Mouse (Mus musculus) midbrain, postnatal 0 days (tissue): ENCODE data around the gene Lrrc38. TPM values are rescaled to one million over a fixed set of nuclear protein-coding genes. Genes with fewer than 3 reads are reported as not detected.

Experiments used
- ATAC-seq: fragments of 200-750 bp; cut with Nextera tagmentation; 2 replicates; pipeline ENCODE4 v1.8.0; 2017; ENCODE audit warnings: moderate number of reproducible peaks, mild to moderate bottlenecking, moderate TSS enrichment, moderate library complexity; ENCODE audit not compliant: low FRiP score
- DNase-seq: peaks from one replicate; pipeline ENCODE4 v3.0.0-alpha.2; 2015; ENCODE audit warnings: low spot score
- H3K27ac ChIP-seq: fragments of 300-500 bp; sonication (generic); 2 replicates; pipeline ENCODE4 v1.5.1; 2014; ENCODE audit warnings: low read depth, mild to moderate bottlenecking, low read length, mixed read lengths
- H3K27me3 ChIP-seq: fragments of 300-500 bp; sonication (generic); 2 replicates; pipeline ENCODE4 v1.6.1; 2014; ENCODE audit warnings: low read length, control low read depth, mixed read lengths; ENCODE audit not compliant: insufficient read depth
- H3K36me3 ChIP-seq: fragments of 300-500 bp; sonication (generic); 2 replicates; pipeline ENCODE4 v1.6.1; 2014; ENCODE audit warnings: low read length, control low read depth, mixed read lengths; ENCODE audit not compliant: insufficient read depth
- H3K4me1 ChIP-seq: fragments of 300-500 bp; sonication (generic); 2 replicates; pipeline ENCODE4 v1.6.1; 2014; ENCODE audit warnings: mild to moderate bottlenecking, control low read depth, antibody characterized with exemption, low read length, mixed read lengths; ENCODE audit not compliant: insufficient read depth
- H3K4me2 ChIP-seq: fragments of 300-500 bp; sonication (generic); 2 replicates; pipeline ENCODE4 v1.6.1; 2014; ENCODE audit warnings: low read depth, mild to moderate bottlenecking, low read length, mixed read lengths; ENCODE audit not compliant: poor library complexity, severe bottlenecking
- H3K4me3 ChIP-seq: fragments of 300-500 bp; sonication (generic); 2 replicates; pipeline ENCODE4 v1.5.1; 2014; ENCODE audit warnings: low read depth, mild to moderate bottlenecking, low read length, moderate library complexity
- H3K9ac ChIP-seq: fragments of 300-500 bp; sonication (generic); replicated peaks from 2 replicates; pipeline ENCODE4 v1.6.1; 2014; ENCODE audit warnings: mild to moderate bottlenecking, low read length, moderate library complexity, mixed read lengths; ENCODE audit not compliant: poor library complexity, severe bottlenecking
- H3K9me3 ChIP-seq: fragments of 300-500 bp; sonication (generic); 2 replicates; pipeline ENCODE4 v1.6.1; 2016; ENCODE audit warnings: low read length, control low read depth
- CTCF ChIP-seq: IDR thresholded peaks from 2 replicates; pipeline ENCODE4 v1.5.1; 2016; ENCODE audit warnings: antibody characterized with exemption, mild to moderate bottlenecking
- WGBS: fragments of 180-500 bp; shearing (Covaris S2); extraction: QIAGEN DNeasy Blood & Tissue Kit; methylation state at CpG from one replicate; pipeline ENCODE4 v1.1.7; 2014; 5-methylcytosine and 5-hydroxymethylcytosine counted together
- polyA plus RNA-seq: library from polyadenylated mRNA; unstranded; fragments of >200 nt; fragmentation: Nextera tagmentation; extraction: Ambion mirVana; gene quantifications from 2 replicates; pipeline ENCODE4 v1.2.1, GENCODE M21; 2015
- total RNA-seq: library from RNA; depleted of rRNA; stranded (reverse); fragments of >200 nt; gene quantifications from 2 replicates; pipeline ENCODE4 v1.2.3, GENCODE M21; 2014

Gene Lrrc38
- total and polyA plus RNA-seq, 2 experiments from 2014 or later = 0.33 to 0.67 TPM

DNA sequence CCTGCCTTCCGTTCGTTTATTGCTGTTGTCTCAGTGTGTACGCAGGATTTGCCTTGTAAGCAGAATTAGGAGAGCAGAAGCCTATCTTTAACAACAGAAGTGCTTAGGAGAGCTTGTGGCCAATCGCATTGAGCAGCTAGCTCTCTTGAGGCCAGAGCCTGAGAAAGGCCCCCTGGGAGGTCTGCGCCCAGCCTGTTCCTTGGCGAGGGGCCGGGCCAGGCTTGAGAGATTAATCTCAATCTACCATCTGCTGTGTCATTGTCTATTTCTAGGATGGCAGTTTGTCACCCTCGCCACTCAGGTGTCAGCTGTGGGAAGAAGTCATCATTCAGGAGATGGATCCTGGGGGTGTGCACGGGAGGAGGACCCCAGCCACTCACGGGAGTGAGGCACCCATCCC lies 12.0 kb downstream of the Lrrc38 start:
- Histone ChIP-seq H3K27me3 (no peaks in the 10 kb centered on the region), H3K27ac (no peak overlapping the region), H3K4me3 (no peak overlapping the region), H3K36me3 (no peaks in the 10 kb centered on the region), H3K4me1 (0 out of 2 replicates have a peak, but pooled peaks cover 1% of the 10 kb centered on the region), H3K9me3 (no peaks in the 10 kb centered on the region), H3K4me2 (no peak overlapping the region), H3K9ac (no peak overlapping the region)
- WGBS = 59% methylated on average over 10 of the region's 10 CpGs
- ATAC-seq (no peak), DNase-seq (no peak)
- no peak for TF ChIP-seq CTCF

DNA sequence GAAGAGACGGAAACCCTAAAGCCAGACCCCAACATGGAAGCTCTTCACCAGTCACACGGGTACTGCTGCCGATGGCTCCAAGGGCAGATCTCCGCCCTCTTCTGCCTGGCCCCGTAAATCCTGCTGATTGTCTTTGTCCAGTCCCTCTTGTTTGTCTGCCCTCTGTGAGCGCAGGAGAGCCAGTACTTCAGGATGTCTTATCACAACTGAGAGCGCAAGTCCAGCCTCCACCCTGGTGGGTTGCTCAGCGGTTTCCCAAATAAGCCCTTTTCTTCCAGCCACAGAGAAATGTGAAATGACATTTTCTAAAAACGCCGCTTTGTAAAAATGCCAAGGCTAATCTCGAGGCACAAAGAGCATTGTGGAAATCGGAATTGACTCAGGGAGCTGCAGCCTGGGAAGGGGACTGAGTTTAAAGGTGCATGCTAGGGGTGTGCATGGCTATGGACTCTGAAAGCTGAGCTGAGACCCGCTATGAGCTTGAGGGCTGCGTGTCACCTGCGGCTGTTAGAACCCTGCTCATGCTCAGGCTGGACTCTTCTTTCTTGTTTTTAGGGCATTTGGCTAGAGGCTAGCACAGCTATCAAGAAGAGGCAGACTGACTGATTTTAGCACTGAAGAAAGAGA lies 17.0 kb downstream of the Lrrc38 start:
- 0 out of 2 replicates have a peak, but pooled peaks cover 4% of the 10 kb centered on the region for H3K4me1 ChIP-seq
- ATAC-seq = no peak
- no peak overlapping the region for H3K27ac ChIP-seq
- no peak for DNase-seq
- TF ChIP-seq CTCF = no peak
- 16% methylated on average over 15 of the region's 15 CpGs for WGBS
- H3K4me2 ChIP-seq = 0 out of 2 replicates have a peak overlapping the region, but pooled peaks have one; percentile 1
- H3K4me3 ChIP-seq = no peak overlapping the region
- no peaks in the 10 kb centered on the region for H3K27me3 ChIP-seq
- no peak overlapping the region for H3K9ac ChIP-seq
- H3K36me3 ChIP-seq = no peaks in the 10 kb centered on the region
- no peaks in the 10 kb centered on the region for H3K9me3 ChIP-seq

DNA sequence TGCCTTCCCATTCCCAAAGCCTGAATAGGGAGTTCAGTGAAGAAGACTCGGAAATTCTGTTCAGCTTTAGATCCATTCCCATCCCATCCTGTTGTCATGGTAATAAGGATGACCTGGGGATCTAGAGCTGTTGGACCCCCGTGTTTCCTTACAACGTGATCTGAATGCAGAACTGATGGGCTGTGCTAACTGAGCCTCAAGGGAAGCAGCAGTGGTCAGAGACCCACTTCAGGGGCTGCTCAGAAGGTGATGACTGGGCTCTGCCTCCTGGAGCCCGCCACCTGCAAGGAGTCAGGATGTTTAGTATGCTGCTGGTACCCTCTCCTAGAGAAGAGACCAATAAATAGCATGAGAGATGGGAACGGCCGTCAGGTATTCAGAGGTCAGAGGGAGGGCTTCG lies 29.9 kb downstream of the Lrrc38 start:
- ATAC-seq = peak; percentile 48; the same call in 1 of the 2 replicates
- H3K36me3 ChIP-seq = no peaks in the 10 kb centered on the region
- 0 out of 2 replicates have a peak overlapping the region, but pooled peaks have one; percentile 1 for H3K27ac ChIP-seq
- peak overlapping the region; percentile 21 for H3K4me2 ChIP-seq
- no peaks in the 10 kb centered on the region; the same call in 1 of the 2 replicates for H3K4me1 ChIP-seq
- DNase-seq = no peak
- peak; percentile 3; the same call in 1 of the 2 replicates for TF ChIP-seq CTCF
- no peak overlapping the region for H3K4me3 ChIP-seq
- WGBS = 14% methylated on average over 7 of the region's 7 CpGs
- H3K9ac ChIP-seq = peak overlapping the region; percentile 20; the same call in 1 of the 2 replicates
- no peaks in the 10 kb centered on the region for H3K9me3 ChIP-seq
- no peaks in the 10 kb centered on the region for H3K27me3 ChIP-seq

DNA sequence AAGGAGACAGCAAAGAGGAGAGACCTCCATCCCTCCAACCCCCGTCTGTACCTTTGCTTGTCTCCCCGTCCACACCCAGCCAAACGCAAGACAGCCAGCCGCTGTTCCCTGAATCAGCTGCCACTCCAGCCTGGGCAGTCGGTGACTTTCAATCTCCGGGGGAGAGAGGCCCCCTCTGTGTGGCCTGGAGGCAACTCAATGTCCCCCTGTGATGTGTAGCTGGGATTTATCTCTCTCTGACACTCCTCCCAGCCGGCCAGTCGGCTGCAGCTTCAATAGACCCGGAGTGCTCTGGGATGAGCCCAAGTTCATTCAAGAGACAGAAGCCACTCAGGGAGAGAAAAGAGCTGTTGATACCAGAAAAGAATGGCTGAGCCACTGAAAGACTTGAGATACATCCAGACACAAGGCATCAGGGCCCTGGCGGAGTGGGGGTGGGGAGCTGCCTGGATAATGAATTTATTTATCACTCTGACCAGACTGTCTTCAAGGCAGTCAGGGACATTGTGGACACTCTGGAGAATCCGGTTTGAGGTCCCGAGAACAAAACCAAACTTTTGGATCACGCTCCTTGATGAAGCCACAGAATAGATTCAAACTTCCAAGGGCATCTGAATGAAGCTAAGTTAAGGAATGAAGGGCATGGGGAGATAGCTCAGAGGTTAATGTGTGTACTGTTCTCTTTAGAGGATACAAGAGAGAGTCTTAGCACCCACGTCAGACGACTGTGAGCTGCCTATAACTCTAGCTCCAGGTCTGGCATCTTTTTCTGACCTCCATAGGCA lies 30.6 kb downstream of the Lrrc38 start:
- 15% methylated on average over 15 of the region's 15 CpGs for WGBS
- H3K36me3 ChIP-seq = no peaks in the 10 kb centered on the region
- peak overlapping the region; percentile 21 for H3K4me2 ChIP-seq
- peak overlapping the region; percentile 20; the same call in 1 of the 2 replicates for H3K9ac ChIP-seq
- TF ChIP-seq CTCF = no peak
- 0 out of 2 replicates have a peak overlapping the region, but pooled peaks have one; percentile 1 for H3K27ac ChIP-seq
- H3K4me1 ChIP-seq = no peaks in the 10 kb centered on the region; the same call in 1 of the 2 replicates
- ATAC-seq = peak; percentile 53
- H3K4me3 ChIP-seq = no peak overlapping the region
- DNase-seq = peak; percentile 52
- H3K9me3 ChIP-seq = no peaks in the 10 kb centered on the region
- H3K27me3 ChIP-seq = no peaks in the 10 kb centered on the region

DNA sequence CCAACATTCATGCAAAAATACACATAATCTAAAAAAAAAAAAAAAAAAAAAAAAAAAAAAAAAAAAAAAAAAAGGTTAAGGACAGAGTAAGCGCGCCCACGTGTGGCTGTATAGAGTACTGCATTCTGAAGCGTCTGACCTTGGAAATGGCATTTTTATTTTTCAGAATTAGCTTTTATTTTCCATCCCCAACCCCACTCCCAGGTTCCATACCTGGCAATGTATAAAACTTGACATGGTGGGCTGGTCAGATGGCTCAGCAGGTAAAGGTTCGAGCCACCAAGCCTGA lies 31.1 kb downstream of the Lrrc38 start:
- H3K36me3 ChIP-seq = no peaks in the 10 kb centered on the region
- peak; percentile 80 for TF ChIP-seq CTCF
- H3K27me3 ChIP-seq = no peaks in the 10 kb centered on the region
- peak; percentile 71 for DNase-seq
- ATAC-seq = no peak
- H3K9ac ChIP-seq = no peak overlapping the region
- no peak overlapping the region for H3K4me2 ChIP-seq
- H3K27ac ChIP-seq = no peak overlapping the region
- H3K4me3 ChIP-seq = no peak overlapping the region
- no peaks in the 10 kb centered on the region for H3K9me3 ChIP-seq
- 4% methylated on average over 5 of the region's 5 CpGs for WGBS
- no peaks in the 10 kb centered on the region; the same call in 1 of the 2 replicates for H3K4me1 ChIP-seq

DNA sequence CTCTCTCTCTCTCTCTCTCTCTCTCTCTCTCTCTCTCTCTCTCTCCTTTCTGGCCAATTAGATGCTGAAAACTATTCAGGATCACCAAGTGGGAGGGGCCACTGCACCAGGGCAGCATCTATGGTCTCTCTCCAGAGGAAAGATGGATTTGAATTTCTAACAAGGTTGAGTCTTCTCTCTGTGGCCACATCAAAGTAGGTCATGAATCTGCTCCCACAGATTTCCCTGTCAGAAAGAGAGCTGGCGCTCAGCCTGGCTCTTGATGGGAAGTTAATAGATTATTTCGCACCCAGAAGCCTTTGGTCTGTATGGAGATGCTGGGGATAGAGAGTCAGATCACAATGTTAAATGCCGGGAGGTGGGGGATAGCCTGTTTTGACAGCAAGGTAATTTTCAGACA lies 32.6 kb downstream of the Lrrc38 start:
- no peak for TF ChIP-seq CTCF
- no peaks in the 10 kb centered on the region for H3K9me3 ChIP-seq
- no peak overlapping the region for H3K27ac ChIP-seq
- no peaks in the 10 kb centered on the region; the same call in 1 of the 2 replicates for H3K4me1 ChIP-seq
- H3K4me3 ChIP-seq = no peak overlapping the region
- H3K27me3 ChIP-seq = no peaks in the 10 kb centered on the region
- H3K36me3 ChIP-seq = no peaks in the 10 kb centered on the region
- 46% methylated on average over 3 of the region's 3 CpGs for WGBS
- DNase-seq (no peak), ATAC-seq (no peak)
- H3K4me2 ChIP-seq = no peak overlapping the region
- H3K9ac ChIP-seq = no peak overlapping the region
